Mouse (Mus musculus) midbrain, embryonic 13.5 days (tissue): ENCODE results near the gene Nkain4. TPM values are rescaled to one million over a fixed set of nuclear protein-coding genes. Genes with fewer than 3 reads are reported as not detected.

Experiments used
- ATAC-seq: fragments of 200-750 bp; cut with Nextera tagmentation; 2 replicates; pipeline ENCODE4 v1.8.0; 2017; ENCODE audit warnings: mild to moderate bottlenecking, moderate TSS enrichment, moderate library complexity
- H3K27ac ChIP-seq: fragments of 300-500 bp; sonication (generic); 2 replicates; pipeline ENCODE4 v1.5.1; 2015; ENCODE audit warnings: inconsistent platforms, mild to moderate bottlenecking, moderate library complexity
- H3K27me3 ChIP-seq: fragments of 300-500 bp; sonication (generic); 2 replicates; pipeline ENCODE4 v1.6.1; 2015; ENCODE audit warnings: mild to moderate bottlenecking, inconsistent platforms
- H3K36me3 ChIP-seq: fragments of 300-500 bp; sonication (generic); 2 replicates; pipeline ENCODE4 v1.6.1; 2015; ENCODE audit warnings: mild to moderate bottlenecking, inconsistent platforms
- H3K4me1 ChIP-seq: fragments of 300-500 bp; sonication (generic); replicated peaks from 2 replicates; pipeline ENCODE4 v1.6.1; 2015; ENCODE audit warnings: inconsistent platforms
- H3K4me2 ChIP-seq: fragments of 300-500 bp; sonication (generic); replicated peaks from 2 replicates; pipeline ENCODE4 v1.6.1; 2015; ENCODE audit warnings: moderate library complexity, mild to moderate bottlenecking, inconsistent platforms
- H3K4me3 ChIP-seq: fragments of 300-500 bp; sonication (generic); replicated peaks from 2 replicates; pipeline ENCODE4 v1.5.1; 2015; ENCODE audit warnings: mild to moderate bottlenecking, inconsistent platforms
- H3K9ac ChIP-seq: fragments of 300-500 bp; sonication (generic); replicated peaks from 2 replicates; pipeline ENCODE4 v1.6.1; 2015; ENCODE audit warnings: mild to moderate bottlenecking, inconsistent platforms
- H3K9me3 ChIP-seq: fragments of 300-500 bp; sonication (generic); 2 replicates; pipeline ENCODE4 v1.6.1; 2016; ENCODE audit warnings: mild to moderate bottlenecking, inconsistent platforms
- WGBS: fragments of 180-500 bp; shearing (Covaris S2); methylation state at CpG from one replicate; pipeline ENCODE4 v1.1.7; 2015; 5-methylcytosine and 5-hydroxymethylcytosine counted together
- polyA plus RNA-seq: library from polyadenylated mRNA; unstranded; fragments of >200 nt; fragmentation: Nextera tagmentation; extraction: Ambion mirVana; gene quantifications from 2 replicates; pipeline ENCODE4 v1.2.1, GENCODE M21; 2015

Gene Nkain4
- polyA plus RNA-seq, 1 experiment from 2014 or later: 101 TPM

DNA sequence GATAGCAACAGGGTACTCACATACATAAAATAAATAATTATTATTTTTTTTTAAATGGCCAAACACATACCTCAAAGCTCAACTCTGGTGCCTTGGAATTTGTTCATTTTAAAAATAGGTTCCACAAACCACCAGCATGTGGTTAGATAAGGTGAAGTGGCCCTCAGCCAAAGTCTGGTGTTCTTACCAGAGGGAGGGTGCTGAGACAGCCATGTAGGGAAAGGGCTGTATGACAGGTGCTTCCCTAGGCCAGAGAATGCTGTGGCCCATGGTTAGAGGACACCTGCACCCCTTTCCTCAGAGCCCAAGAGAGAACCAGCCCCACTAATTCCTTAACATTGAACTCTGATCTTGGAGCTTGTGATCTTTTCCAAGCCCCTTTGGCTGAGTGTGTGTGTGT is 14.3 kb downstream of the Nkain4 start:
- ATAC-seq: no peak
- no peaks in the 10 kb centered on the region for H3K9me3 ChIP-seq
- no peak overlapping the region for H3K4me2 ChIP-seq
- no peak overlapping the region for H3K4me3 ChIP-seq
- H3K27me3 ChIP-seq: no peaks in the 10 kb centered on the region
- no peaks in the 10 kb centered on the region for H3K4me1 ChIP-seq
- H3K27ac ChIP-seq: no peak overlapping the region
- H3K36me3 ChIP-seq: peaks cover 48% of the 10 kb centered on the region
- no peak overlapping the region for H3K9ac ChIP-seq

- Histone ChIP-seq H3K27me3 (no peaks in the 10 kb centered on the region), H3K9ac (no peak overlapping the region), H3K36me3 (peaks cover 40% of the 10 kb centered on the region), H3K27ac (no peak overlapping the region), H3K9me3 (no peaks in the 10 kb centered on the region), H3K4me2 (no peak overlapping the region), H3K4me1 (peaks cover 8% of the 10 kb centered on the region; the same call in 1 of the 2 replicates), H3K4me3 (no peak overlapping the region)
- peak; percentile 53; the same call in 1 of the 2 replicates for ATAC-seq
- 70% methylated on average over 1 of the region's 1 CpGs for WGBS
Measured at GRCm38 (mm10) chr2:180932418-180932817, 22.1 kb downstream of the Nkain4 start.

DNA sequence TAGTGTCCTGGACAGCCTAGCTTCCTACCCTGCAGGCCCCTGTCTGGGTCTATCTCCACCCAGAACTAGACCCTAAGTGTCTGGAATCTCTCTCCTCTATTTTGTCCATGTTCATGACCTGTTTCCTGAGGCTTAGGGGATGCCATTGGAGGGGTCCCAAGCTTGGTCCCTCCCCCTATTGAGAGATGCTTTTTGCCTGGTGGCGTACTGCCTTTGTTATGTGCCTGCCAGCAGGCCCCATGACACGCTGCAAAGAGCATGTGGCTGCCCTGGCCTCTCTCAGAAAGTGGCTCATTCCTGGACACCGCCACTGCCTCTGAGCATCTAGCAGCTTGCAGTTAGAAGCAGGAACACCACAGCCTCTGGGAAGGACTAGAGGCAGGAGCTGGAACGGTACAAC is 25.8 kb downstream of the Nkain4 start, which contains the start of gene Birc7:
Gene Birc7 (plus strand): TSS at position 301 of the 400 bp plus-strand sequence.
- peak within 1 kb of the TSS; percentile 24; the same call in 1 of the 2 replicates for H3K9ac ChIP-seq
- H3K27ac ChIP-seq: 0 out of 2 replicates have a peak within 1 kb of the TSS, but pooled peaks have one; percentile 12
- H3K4me3 ChIP-seq: no peak within 1 kb of the TSS
- H3K36me3 ChIP-seq: peaks cover 11% of the 10 kb centered on the region; the same call in 1 of the 2 replicates
- WGBS: 37% methylated on average over 4 of the region's 4 CpGs
- H3K4me1 ChIP-seq: peaks cover 8% of the 10 kb centered on the region; the same call in 1 of the 2 replicates
- H3K9me3 ChIP-seq: no peaks in the 10 kb centered on the region
- no peak within 1 kb of the TSS for H3K4me2 ChIP-seq
- ATAC-seq: no peak
- no peaks in the 10 kb centered on the region for H3K27me3 ChIP-seq

- no peak for ATAC-seq
- H3K27ac ChIP-seq: no peak overlapping the region
- no peak overlapping the region for H3K9ac ChIP-seq
- H3K4me2 ChIP-seq: no peak overlapping the region
- no peaks in the 10 kb centered on the region for H3K9me3 ChIP-seq
- no peaks in the 10 kb centered on the region for H3K36me3 ChIP-seq
- peaks cover 9% of the 10 kb centered on the region for H3K4me1 ChIP-seq
- 5% methylated on average over 4 of the region's 4 CpGs for WGBS
- H3K4me3 ChIP-seq: no peak overlapping the region
- 0 out of 2 replicates have a peak, but pooled peaks cover 4% of the 10 kb centered on the region for H3K27me3 ChIP-seq
Measured at GRCm38 (mm10) chr2:180925176-180925575, 29.3 kb downstream of the Nkain4 start.

DNA sequence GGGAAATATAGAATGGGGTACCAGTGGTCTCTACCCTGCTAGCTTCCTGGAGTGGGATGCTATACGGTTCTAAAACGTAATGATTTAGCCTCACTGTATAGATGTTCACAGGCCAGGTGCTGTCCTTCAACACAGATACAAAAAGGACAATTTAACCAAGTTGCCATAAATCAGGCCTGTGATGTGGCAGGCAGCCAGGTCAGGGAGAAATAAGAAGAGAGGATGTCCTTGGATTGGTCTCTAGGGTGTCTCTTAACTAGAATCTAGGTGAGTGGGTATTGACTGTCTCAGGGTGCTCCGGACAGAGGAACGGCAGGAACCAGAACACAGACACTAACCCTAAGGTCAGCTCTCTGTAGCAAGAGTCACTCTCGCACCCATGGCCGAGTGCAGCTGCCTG is 31.8 kb downstream of the Nkain4 start:
- Histone ChIP-seq H3K27me3 (0 out of 2 replicates have a peak, but pooled peaks cover 4% of the 10 kb centered on the region), H3K36me3 (peaks cover 9% of the 10 kb centered on the region), H3K9me3 (no peaks in the 10 kb centered on the region), H3K4me2 (no peak overlapping the region), H3K4me1 (peaks cover 22% of the 10 kb centered on the region), H3K4me3 (no peak overlapping the region), H3K27ac (no peak overlapping the region), H3K9ac (no peak overlapping the region)
- no peak for ATAC-seq
- 91% methylated on average over 6 of the region's 6 CpGs for WGBS

DNA sequence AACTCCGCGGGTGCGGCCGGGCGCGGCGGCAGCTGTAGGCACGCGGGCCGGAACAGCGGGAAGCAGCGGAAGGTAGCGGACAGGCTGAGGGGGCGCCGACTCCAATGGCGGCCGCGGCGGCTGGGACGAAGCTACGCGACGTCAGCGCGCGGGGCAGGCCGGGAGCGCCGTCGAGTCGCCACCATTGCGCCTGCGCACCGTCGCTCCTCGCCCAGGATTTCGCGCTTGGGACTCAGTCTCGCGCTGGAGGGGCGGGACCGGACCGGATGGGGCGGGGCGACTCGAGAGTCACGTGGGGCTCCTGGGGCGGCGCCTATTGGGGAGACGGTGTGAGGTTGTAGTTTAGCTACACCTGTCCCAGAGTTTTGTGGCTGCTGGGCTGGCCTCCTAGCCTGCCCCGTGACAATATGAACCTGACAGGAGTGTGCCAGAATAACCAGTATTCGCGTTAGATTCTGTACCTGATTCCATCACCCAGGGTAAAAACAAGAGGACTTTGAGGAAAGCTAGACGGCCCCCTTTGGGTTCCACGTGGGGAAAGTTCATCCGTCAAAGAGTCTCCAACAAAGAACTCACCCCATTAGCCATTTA is 33.6 kb downstream of the Nkain4 start, which contains the start of gene Ythdf1:
Gene Ythdf1 (minus strand): TSS at position 140 of the 591 bp plus-strand sequence.
- ATAC-seq: peak; percentile 94
- Histone ChIP-seq H3K27me3 (0 out of 2 replicates have a peak, but pooled peaks cover 4% of the 10 kb centered on the region), H3K4me3 (peak within 1 kb of the TSS; percentile 99), H3K27ac (peak within 1 kb of the TSS; percentile 77), H3K36me3 (peaks cover 26% of the 10 kb centered on the region), H3K9ac (peak within 1 kb of the TSS; percentile 98), H3K4me2 (peak within 1 kb of the TSS; percentile 92), H3K9me3 (no peaks in the 10 kb centered on the region), H3K4me1 (peaks cover 33% of the 10 kb centered on the region)
- under 1% methylated on average over 56 of the region's 56 CpGs for WGBS

GRCm38 (mm10) chr2:180919913-180920809 is 34.3 kb downstream of the Nkain4 start:
- under 1% methylated on average over 59 of the region's 61 CpGs for WGBS

GRCm38 (mm10) chr2:180915886-180916433 is 38.5 kb downstream of the Nkain4 start:
- Histone ChIP-seq H3K27ac (no peak overlapping the region), H3K36me3 (peaks cover 71% of the 10 kb centered on the region), H3K27me3 (no peaks in the 10 kb centered on the region), H3K4me2 (no peak overlapping the region), H3K4me1 (peaks cover 33% of the 10 kb centered on the region), H3K9me3 (no peaks in the 10 kb centered on the region), H3K9ac (no peak overlapping the region), H3K4me3 (no peak overlapping the region)
- WGBS: 94% methylated on average over 3 of the region's 3 CpGs
- ATAC-seq: no peak

More at GRCm38 (mm10) chr2:180919913-180920809, 34.3 kb downstream of the Nkain4 start:
- Histone ChIP-seq H3K9me3 (no peaks in the 10 kb centered on the region), H3K27me3 (0 out of 2 replicates have a peak, but pooled peaks cover 4% of the 10 kb centered on the region), H3K4me1 (peaks cover 39% of the 10 kb centered on the region), H3K36me3 (peaks cover 32% of the 10 kb centered on the region), H3K4me2 (peak overlapping the region; percentile 92), H3K9ac (peak overlapping the region; percentile 98), H3K4me3 (peak overlapping the region; percentile 99), H3K27ac (peak overlapping the region; percentile 77)
- ATAC-seq: peak; percentile 79

DNA sequence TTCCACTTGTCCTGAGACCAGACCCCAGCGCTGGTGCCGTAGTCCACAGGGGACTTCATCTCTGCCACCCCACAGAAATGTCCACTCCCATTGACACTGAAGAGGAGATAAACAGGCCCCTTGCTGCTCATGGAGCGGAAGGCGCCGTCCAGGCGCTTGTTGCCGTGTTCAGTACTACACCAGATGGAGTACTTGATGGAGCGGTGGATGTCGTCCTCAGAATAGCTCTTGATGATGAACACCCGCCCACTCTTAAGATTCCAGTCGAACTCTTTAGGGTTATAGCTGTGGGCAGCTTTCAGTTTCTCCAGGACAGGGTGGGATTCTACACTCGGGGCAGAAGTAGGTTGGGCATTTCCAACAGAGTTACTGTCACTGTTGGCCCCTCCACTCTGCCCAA is 43.6 kb downstream of the Nkain4 start:
- Histone ChIP-seq H3K4me2 (no peak overlapping the region), H3K4me1 (peaks cover 18% of the 10 kb centered on the region), H3K9me3 (no peaks in the 10 kb centered on the region), H3K36me3 (peaks cover 71% of the 10 kb centered on the region), H3K27me3 (no peaks in the 10 kb centered on the region), H3K4me3 (no peak overlapping the region), H3K9ac (no peak overlapping the region), H3K27ac (no peak overlapping the region)
- WGBS: 93% methylated on average over 12 of the region's 12 CpGs
- ATAC-seq: no peak

- Histone ChIP-seq H3K36me3 (peaks cover 33% of the 10 kb centered on the region), H3K4me3 (no peak overlapping the region), H3K9ac (no peak overlapping the region), H3K4me1 (peaks cover 18% of the 10 kb centered on the region), H3K27me3 (no peaks in the 10 kb centered on the region), H3K9me3 (no peaks in the 10 kb centered on the region), H3K27ac (0 out of 2 replicates have a peak overlapping the region, but pooled peaks have one; percentile 22), H3K4me2 (no peak overlapping the region)
- ATAC-seq: no peak
- WGBS: 71% methylated on average over 5 of the region's 5 CpGs
Measured at GRCm38 (mm10) chr2:180905556-180906221, 48.8 kb downstream of the Nkain4 start.

- Histone ChIP-seq H3K27me3 (no peaks in the 10 kb centered on the region), H3K36me3 (peaks cover 24% of the 10 kb centered on the region)
- 96% methylated on average over 18 of the region's 18 CpGs for WGBS
Measured at GRCm38 (mm10) chr2:180904435-180905208, 49.9 kb downstream of the Nkain4 start.

More at GRCm38 (mm10) chr2:180904435-180905208, 49.9 kb downstream of the Nkain4 start:
- ATAC-seq: no peak
- H3K9ac ChIP-seq: no peak overlapping the region
- H3K9me3 ChIP-seq: no peaks in the 10 kb centered on the region
- no peak overlapping the region for H3K27ac ChIP-seq
- no peak overlapping the region for H3K4me2 ChIP-seq
- H3K4me3 ChIP-seq: no peak overlapping the region
- H3K4me1 ChIP-seq: peaks cover 18% of the 10 kb centered on the region
